ENCODE assay signal across 19 mouse cellular contexts in the genomic region with DNA sequence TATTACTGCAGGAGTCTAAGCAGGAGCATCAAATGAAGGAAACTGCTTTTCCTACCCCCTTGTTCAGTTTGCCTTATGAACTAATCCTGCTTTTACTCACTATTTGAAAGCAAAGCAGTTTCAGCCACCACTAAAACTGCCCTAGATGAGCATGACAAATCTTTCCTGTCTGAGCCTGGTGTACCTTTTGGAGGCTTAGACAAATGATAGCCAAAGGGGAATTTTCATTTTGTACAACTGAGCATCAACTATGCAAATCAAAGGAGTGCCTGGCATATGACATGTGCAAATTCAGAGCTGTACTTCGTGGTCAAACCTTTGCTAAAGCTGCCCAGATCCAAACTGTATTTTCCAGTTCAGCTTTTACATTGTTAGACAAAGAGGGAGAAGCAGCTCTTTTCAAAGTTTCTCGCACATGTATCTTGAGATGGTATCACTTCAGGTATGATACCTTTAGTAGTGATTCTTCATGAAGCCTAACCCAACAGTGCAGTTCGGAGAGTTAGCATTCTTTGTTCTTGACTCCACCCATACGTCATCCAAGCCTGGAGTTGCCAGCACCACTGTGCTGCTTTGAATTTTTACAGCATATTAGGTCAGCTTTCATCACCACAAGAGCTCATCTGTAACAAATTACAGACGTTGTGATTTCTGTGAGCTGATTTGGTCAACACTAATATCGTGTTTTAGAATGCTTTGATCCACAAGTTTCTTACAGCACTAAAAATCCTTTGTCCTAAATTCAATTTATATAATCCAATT.
"Had no signal": no experiment of that assay in that cellular context is flagged by ENCODE, and none has a peak within 500 bp of the region (broad histone marks: within the 10 kb centered on the region; RNA-seq: fewer than 3 reads in every experiment).

No protein-coding gene starts in this region.

- ATAC-seq: liver, embryonic 12.5 days; midbrain, embryonic 13.5 days; midbrain, embryonic 16.5 days had no signal

- DNase-seq: kidney, postnatal 14 days; kidney, postnatal 4 days; layer of hippocampus, adult 9-11 months; liver; lung, adult 18-20 months; lung, postnatal 10 days; lung, postnatal 36 days; thymus, adult 2 months; thymus, postnatal 14 days; thymus, postnatal 4 days had no signal

- H3K27me3 ChIP-seq: limb, embryonic 13.5 days; liver, embryonic 12.5 days; liver, embryonic 15.5 days; lung, embryonic 15.5 days; megakaryocyte, embryonic 14.5 days; midbrain, embryonic 13.5 days had no signal

- H3K4me2 ChIP-seq: limb, embryonic 13.5 days; liver, embryonic 12.5 days; liver, embryonic 15.5 days; lung, embryonic 15.5 days; midbrain, embryonic 13.5 days had no signal

- H3K9me3 ChIP-seq: limb, embryonic 10.5 days; limb, embryonic 13.5 days; liver, embryonic 12.5 days; liver, embryonic 15.5 days; lung, embryonic 15.5 days; megakaryocyte, embryonic 14.5 days; midbrain, embryonic 10.5 days; midbrain, embryonic 13.5 days had no signal

- H3K36me3 ChIP-seq: limb, embryonic 10.5 days; limb, embryonic 13.5 days; liver, embryonic 12.5 days; liver, embryonic 15.5 days; lung, embryonic 15.5 days; midbrain, embryonic 10.5 days; midbrain, embryonic 13.5 days had no signal

- H3K9ac ChIP-seq: limb, embryonic 13.5 days; liver, embryonic 12.5 days; liver, embryonic 15.5 days; lung, embryonic 15.5 days; midbrain, embryonic 13.5 days had no signal

- H3K4me3 ChIP-seq: limb, embryonic 10.5 days; limb, embryonic 13.5 days; liver, embryonic 12.5 days; liver, embryonic 15.5 days; lung, embryonic 15.5 days; megakaryocyte, embryonic 14.5 days; midbrain, embryonic 10.5 days; midbrain, embryonic 13.5 days had no signal

- H3K27ac ChIP-seq: limb, embryonic 10.5 days; limb, embryonic 13.5 days; liver, embryonic 12.5 days; liver, embryonic 15.5 days; lung, embryonic 15.5 days; midbrain, embryonic 10.5 days; midbrain, embryonic 13.5 days had no signal

- H3K4me1 ChIP-seq: liver, embryonic 12.5 days; liver, embryonic 15.5 days; megakaryocyte, embryonic 14.5 days had no signal
